Mouse (Mus musculus): ENCODE measurements around the gene Akap13. TPM values are rescaled to one million over a fixed set of nuclear protein-coding genes. Genes with fewer than 3 reads are reported as not detected.
"Not testable (repeated sequence)": the region's sequence is repeated elsewhere in the genome, so short reads cannot be mapped to it uniquely, and the experiment has no call there.

Gene Akap13
- total RNA-seq, 2 experiments from 2014 or later: 70.2 to 71.3 TPM

DNA sequence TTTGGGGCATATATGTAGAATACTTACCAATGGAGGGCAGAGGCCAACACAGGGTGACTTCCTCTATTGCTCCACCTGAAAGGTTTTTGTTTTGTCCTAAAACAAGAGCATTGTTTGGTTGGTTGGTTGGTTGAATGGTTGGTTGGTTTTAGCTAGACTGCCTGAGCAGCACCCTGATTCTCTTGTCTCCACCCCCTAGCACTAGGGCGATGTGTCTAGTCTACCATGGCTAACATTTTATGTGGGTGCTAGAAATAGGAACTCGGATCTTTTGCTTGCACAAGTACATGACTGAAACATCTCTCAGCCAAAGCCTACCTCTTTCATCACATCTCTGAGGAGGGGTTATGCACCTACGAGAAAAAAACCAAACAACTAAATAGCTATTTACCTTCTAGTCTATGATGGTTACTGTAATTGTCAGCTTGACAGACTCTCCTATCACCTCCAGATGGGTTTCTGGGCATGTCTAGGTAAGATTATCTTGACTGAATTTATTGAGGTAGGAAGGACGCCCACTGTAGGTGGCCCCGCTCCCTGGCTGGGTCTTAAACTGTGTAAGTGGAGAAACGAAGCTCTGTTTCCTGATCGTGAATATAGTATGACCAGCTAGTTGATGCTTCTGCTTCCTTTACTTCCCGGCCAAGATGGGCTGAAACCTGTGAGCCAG is 134.1 kb downstream of the Akap13 start:
- DNase-seq (ENCODE audit: low spot score in 2 of 2): no peak

DNA sequence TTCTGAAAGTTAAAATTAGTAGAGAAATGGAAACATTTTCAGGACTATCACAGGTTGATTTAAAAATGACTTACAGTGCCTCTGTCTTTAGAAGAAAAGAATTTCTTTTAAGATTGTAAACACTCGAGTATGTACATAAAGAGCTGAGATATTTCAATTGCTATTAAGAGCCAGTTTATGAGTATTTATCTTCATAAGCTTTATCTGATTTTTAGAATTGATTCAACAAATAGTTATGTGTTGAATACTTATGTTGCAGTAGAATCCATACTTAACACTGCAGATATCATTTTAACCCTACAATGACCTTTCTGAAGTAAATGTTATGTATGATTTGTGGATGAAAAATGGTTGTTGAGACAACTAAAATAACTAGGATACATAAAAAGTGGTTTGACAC is 136.6 kb downstream of the Akap13 start:
- DNase-seq (ENCODE audit: low spot score in 2 of 2): no peak

DNA sequence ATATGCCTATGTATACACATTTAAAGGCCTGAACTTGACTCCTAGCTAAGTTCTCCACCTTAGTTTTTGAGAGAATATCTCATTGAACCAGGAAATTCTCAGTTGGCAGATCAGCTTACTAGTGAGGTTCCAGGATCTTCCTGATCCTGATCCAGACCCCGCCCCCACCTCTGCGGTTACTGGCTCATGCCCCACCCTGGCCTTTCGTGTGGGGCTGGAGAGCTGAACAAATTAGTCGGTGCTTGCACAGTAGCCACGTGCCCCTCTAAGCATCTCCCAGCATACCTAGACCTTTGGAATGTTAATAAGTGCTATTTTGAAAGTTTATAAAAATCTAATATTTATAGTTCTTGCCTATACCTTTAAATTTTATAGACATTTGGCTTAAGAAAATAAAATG is 139.5 kb downstream of the Akap13 start:
- no peak for DNase-seq (ENCODE audit: low spot score in 2 of 2)

DNA sequence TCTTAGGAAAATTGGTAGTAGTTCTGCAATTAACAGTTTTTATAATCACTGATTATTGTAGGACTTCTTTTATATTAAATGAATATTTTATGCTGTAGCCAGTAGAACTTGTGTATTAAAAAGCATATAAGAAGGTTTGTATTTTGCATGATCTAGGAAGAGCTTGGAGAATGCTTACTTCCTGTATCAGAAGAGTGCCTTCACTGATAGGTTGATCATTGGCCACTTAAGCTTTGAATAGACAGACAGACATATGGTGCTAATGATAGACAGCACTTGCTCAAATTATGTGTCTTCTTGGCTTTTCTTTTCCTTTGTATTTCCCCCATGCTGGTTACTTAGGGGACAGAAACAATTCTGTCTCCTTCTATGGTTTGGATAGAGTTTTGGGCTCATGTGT is 139.9 kb downstream of the Akap13 start:
- DNase-seq (ENCODE audit: low spot score in 2 of 2): no peak

DNA sequence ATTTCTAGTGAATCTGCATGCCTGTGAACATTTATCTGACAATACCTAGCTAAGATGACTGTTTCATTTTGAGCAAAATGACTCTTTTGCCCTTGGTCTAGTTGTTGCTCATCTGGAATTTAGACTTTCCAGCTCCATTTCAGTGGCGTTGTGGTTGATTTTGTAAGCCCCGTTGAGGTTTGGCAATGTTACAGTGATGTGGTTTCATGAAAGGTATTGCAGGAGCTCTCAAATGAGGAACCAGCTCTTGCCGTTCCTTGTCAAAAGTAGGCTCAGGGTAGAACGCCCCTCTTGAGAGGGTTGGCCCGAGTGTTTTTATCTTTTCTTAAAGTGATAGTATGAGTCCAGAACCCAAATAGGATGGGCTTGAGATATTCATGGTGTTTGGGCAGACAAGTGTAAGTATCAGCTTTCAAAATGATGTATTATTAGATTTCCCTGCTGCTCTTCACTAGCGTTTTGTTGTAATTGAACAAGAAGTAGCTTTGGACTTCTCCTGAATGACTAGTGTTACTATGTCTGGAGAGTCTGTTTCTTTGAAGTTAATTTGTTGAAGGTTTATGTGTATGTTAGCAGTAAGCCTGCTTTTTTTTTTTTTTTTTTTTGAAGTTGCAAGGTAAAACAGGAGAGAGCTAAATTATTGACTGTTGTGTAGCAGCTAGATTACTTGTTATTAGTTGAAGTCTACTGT is 140.9 kb downstream of the Akap13 start:
- DNase-seq (ENCODE audit: low spot score in 2 of 2): no peak

DNA sequence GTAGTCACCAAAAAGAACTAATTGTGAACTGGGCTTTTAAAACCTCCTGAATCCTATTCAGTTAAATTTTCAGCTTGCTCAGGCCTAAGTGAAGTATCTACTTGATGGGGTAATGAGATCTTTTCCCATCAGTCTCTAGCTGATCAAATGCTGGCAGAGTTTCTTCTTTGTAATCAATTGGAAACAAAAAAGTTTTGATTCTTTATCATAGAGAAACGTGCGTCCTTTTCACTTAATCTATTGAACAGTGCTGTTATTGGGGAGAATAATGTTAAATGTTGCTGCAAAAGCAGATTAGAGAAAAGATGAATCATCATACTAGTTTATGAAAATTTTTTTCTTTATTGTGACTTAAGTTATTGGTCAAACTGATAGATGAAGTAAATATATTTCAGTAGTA is 142.5 kb downstream of the Akap13 start:
- DNase-seq (ENCODE audit: low spot score in 2 of 2): no peak

DNA sequence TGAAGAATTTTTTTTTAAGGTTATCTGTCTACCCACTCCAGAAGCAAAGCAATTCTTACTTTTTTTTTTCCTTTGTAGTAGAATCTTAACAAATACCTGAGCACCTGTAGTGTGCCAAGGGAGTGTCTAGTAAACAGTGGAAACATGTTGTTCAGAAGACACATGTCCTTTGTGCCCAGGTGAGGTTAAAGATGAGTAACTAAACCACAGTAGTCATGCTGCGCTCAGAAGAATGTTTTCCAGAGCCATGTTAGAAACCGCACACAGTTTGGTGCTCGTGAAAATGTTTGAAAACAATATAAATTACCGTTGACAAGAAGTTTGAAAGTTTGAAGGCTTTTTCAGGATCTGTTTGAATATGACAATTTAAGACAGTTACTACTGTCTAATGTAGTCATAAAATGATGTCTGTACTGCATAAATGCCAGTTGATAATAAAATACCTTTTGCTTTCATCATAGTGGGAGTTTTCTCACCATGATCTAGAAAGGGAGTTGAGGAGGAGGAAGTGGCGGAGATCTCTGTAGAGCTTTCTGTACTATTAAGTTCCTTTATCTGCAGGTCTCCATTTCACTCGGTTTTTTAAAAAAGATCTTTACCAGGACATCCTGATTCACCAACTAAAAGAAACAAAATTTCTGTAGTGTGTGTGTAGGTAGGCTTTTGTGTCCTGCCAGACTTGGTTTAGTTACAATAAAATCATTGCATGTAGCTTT is 145.2 kb downstream of the Akap13 start:
- DNase-seq (ENCODE audit: low spot score in 2 of 2): no peak

DNA sequence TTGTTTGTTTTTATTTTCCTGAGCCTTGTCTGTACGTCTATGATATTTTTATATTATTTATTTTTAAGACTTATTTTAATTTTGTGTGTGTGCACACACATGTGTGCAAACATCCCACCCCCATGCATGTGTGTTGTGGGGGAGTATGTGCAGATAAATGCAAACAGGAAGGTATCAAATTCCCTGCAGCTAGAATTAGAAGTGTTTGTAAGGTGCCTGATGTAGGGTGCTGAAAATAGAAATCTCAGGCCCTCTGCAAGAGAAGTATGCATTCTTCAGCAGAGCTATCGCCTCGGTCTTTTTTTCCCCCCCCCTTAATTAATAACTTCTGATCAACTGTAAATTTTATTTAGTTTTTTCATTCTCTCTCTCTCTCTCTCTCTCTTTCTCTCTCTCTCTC is 151.9 kb downstream of the Akap13 start:
- no peak for DNase-seq (ENCODE audit: low spot score in 2 of 2)

DNA sequence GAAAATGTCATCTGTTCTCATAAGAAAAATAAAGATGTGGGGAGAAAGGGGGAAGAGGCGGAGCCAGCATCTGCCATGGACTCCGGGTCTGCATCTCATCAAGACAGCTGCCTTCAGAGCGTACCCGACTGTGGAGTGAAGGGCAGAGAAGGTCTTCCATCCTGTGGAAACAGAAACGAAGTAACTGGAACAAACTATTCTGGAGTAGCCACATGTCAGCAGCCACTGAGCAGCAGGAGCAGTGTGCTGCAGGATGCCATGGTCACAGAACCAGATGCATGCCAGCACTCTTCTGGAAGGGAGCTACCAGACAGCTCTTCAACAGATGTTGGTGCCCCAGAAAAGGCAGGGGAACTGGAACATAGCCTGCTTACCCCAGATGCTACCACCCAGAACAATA is 153.4 kb downstream of the Akap13 start:
- no peak for DNase-seq (ENCODE audit: low spot score in 2 of 2)

DNA sequence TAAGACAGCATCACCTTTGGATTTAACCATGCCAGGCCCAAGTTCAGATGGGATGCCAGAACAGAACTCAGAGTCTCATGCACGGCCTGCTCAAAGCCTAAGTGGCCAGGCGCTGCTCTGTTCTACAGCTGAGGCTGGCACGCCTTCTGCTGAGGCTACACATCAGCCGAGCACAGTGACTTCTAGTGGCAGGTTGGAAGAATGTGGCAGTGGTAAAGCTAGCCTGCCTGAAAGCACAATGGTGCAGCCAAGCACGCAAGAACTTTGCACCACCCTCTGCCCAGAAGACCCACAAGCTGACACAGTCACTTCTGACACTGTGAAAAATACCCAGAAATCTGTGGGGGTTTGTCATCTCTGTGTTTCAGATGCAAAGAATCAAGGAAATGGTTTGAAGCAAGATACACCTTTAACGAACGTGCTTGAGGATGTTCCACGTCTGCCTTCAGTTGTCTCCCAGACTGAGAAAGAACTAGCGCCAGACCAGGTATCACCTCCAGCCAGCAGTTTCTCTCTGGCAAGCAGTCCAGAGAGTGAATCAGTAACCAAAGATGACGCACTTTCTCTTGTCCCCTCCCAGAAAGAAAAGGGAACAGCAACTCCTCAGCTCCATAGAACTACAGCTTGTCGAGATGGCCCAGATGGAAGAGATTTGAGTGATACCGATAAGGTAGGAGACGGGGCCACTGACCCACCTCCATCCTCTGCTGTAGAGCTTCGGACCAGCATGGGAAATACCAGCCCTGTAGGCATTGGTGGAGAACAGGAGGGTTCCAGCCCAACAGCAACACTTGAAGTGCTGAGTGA is 154.3 kb downstream of the Akap13 start:
- no peak for DNase-seq (ENCODE audit: low spot score in 2 of 2)

DNA sequence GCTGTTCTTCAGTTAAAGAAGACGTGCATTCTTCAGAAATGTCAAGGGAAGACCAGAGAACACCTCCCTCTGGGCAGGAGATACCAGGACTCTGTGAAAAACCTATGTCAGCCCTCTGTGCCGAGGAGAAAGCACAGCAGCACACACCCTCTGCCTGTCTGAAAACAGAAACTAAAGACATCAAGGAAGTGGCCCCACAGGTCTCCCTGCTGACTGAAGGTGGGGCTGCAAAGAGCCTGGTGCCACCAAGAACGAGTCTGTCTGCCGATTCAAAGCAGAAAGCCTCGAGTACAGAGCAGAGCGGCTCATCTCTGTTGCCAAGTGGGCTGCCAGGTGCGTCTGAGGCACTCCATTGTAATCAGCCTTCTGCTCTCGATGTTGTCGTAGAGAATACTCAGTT is 155.1 kb downstream of the Akap13 start:
- no peak for DNase-seq (ENCODE audit: low spot score in 2 of 2)

DNA sequence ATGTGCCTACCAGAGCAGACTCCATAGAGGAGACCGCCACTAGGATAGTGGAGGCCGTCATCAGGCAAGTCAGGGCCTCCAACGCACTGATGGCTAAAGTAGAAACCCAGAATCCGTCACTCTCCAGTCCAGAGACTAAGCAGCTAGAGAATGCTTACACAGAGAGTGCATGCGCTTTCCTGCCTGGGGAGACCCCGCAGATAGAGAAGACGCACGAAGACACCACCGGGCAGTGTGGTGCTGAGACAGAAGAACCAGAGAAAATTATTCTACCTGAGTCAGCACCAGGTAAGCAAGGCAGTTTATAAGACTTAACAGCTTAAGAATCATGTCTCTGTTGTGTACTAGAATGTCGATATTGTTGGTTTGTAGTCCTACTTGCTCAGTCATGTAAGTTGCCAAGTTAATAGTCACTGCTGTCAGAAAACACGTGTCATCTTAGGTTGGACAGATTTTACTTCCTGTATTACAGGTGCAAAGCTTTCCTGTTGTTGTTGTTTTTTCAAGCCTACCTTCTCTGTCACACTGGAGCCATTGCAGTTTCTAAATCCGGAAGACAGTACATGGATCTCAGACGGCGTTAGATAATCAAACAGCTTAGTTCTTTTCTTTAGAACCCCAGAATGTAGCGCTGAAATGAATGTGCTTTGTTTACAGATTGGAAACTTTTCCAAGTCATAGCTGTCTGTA is 156.1 kb downstream of the Akap13 start:
- no peak for DNase-seq (ENCODE audit: low spot score in 2 of 2)

DNA sequence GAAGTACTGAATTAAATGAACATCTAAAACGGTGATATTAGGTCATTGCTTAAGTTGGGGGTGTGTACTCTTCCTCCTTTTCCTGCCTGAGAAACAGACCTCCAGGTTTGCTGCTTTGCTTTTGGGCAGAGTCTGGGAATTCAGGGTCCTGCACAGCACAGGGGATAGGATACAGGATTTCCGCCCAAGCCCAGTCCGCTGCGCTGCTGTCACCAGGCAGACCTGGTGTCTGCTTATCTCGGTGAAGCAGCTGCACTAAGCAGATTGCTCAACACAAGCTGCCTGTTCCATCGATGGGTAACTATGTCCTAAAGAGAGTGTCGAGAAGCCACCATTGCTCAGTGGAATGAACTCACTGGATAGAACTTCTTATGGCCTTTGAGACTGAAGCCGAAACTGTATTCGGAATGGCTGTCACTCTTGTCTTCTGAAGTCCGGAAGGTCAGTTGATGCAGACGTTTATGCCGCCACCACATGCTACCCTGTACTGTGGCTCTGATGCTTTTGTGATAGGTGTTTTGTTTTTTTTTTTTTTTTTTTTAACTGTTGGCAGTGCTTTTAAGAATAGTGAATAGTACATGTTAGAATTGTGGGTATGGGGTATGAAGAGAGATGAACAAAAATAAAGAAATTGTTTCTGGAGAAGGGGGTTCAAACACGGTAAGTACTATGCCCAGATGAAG is 156.8 kb downstream of the Akap13 start:
- peak; percentile 32 to 40 for DNase-seq (ENCODE audit: low spot score in 2 of 2)

DNA sequence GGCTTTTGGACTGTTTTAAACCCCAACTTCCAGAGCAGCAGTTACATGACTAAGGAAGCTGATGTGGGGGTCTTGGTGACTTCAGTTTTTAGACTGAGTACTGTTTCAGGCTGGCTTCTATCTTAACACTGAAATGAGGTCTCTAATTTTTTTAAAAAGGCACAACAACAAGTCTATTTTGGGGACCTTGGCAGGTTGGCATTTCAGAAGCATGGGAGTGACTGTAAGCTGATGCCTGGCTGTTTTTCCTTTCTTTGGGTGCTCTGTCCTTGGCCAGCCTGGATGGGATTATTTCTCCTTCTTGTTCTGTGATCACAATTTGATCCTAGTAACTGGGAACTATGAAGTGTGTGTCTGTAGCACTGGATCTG is 157.3 kb downstream of the Akap13 start:
- DNase-seq (ENCODE audit: low spot score in 2 of 2): no peak

DNA sequence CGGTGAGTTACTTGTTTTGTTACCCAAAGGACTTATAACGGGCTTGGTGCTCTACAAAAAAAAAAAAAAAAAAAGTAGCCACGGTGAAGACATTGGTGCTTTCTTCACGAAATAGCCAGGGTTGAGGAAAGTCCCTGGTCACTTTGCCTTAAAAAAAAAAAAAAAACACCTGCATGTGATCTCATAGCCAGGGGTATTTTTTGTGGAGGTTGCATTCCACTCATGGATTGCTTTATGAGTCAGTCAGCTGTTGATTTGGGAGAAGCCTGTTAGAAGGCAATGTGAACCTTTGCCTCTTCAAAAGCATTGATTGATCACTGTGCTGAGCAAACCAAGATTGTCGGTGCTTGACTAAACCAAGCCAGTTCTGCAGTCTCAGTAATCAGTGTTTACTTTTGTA is 157.9 kb downstream of the Akap13 start:
- no peak for DNase-seq (ENCODE audit: low spot score in 2 of 2)

DNA sequence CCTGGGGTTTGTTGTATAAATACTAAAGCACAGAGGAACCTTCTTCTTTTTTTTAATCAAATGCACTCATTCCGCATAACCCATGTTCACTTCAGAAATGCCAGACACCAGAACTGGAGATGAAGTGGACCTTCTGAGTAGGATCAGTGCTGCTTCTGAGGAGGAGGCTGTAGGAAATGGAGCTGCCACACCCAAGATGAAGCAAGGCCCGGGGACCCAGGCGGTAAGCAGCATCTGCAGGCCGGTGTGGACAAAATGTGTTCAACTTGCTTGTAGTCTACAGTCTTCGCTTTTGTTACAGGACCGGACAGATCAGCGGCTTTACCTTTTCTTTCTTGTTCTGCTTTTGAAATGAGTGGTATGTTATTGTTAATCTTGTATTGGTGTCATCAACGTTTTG is 159.5 kb downstream of the Akap13 start:
- DNase-seq (ENCODE audit: low spot score in 2 of 2): no peak

DNA sequence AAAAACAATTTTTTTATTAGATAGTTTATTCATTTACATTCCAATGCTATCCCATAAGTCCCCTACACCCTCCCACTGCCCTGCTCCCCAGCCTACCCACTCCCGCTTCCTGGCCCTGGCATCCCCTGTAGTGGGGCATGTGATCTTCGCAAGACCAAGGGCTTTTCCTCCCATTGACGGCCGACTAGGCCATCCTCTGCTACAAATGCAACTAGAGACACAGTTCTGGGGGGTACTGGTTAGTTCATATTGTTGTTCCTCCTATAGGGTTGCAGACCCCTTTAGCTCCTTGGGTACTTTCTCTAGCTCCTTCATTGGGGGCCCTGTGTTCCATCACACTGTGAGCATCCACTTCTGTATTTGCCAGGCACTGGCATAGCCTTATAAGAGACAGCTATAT is 161.9 kb downstream of the Akap13 start:
- not testable (repeated sequence) for DNase-seq (ENCODE audit: low spot score in 2 of 2)

DNA sequence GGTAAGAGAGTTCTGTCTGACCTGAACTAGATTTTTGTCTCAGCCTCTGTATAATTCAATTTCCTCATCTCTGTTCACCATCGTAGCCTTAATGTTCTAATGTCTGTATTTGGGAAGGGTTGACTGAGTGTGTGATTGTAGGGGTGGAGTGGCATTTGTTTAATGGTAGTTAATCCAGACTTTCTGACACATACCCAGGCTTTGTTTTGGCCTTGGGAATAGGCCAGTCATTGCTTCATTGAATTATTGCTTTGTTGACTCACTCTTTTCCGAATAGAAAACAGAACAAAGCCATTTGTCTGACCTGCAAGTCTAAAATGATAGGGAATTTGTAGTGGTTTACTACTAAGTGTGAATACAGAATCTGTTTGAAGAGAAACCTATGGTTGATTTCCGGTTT is 163.4 kb downstream of the Akap13 start:
- no peak for DNase-seq (ENCODE audit: low spot score in 2 of 2)

DNA sequence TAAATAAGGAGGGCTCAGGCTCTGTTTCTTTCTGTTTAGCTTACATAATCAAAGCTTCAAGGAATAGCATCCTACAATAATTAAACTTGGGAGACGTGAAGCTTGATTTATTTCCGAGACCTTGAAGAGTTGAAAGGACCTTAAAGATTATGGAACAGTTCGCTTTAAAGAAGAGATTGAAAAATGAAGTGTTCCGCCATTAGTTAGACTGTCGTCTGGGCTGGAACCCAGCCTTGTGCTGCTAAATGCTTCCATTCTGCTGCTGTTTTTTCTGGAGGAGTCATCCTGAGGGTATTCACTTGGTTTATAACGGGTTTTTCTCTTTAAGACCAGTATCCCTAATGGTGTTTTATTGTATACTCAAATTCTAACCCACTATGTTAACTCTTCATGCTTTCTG is 164.5 kb downstream of the Akap13 start:
- DNase-seq (ENCODE audit: low spot score in 2 of 2): no peak

DNA sequence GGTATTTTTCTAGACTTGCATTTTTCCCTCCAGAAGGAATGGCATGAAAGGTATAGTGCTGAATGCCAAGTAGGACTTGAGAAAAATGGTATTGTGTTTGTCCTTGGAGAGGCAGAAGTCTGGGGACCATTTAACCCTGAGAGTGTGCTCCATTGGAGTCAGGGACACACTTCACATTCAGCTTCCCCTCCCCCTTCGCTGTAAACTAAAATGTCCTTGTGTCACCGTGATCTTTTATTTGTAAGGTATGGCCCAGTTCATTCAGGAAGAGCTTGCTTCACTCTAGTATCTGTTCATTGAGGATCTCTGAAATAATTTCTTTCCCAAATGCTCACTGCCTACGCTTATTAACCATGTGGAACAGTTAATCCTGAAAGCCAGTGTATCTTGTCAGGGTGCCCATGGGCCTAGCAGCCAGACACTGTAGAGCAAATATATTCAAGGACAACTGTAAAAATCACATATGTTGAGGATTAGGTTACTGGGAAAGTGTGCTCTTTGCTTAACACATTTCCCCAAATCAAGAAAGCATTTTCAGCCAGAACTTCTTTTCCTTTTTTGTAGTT is 165.1 kb downstream of the Akap13 start:
- no peak for DNase-seq (ENCODE audit: low spot score in 2 of 2)

All from layer of hippocampus, postnatal 14 days (tissue).